In the genomic region with DNA sequence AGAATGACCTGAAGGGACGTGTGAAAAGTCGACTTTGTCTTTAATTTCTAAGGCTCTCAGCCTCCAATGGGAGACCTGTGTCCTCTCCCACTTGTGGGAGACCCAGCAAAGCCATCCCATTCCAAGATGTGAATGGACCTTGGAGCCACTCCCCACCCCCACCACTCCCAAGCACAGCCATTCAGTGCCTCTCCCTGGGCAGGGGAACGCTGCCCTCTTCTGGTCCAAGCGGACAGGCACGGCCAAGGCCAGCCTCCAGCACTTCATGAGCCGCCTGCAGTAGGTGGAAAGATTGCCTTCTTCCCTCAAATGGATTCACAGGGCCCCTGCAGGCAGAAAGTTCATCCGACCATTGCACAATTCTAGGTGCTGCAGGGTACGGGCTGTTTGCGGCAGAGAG, we compare ENCODE assay signal across 8 mouse cellular contexts.
DNase-seq lines count a peak whose midpoint lies in the region; ATAC-seq and TF ChIP-seq lines count a peak whose summit lies in the region.
"Had no signal": no experiment of that assay in that cellular context is flagged by ENCODE, and none has a peak within 500 bp of the region (broad histone marks: within the 10 kb centered on the region; RNA-seq: fewer than 3 reads in every experiment).

No protein-coding gene starts in this region.

- TF ChIP-seq CTCF in layer of hippocampus, adult 2 months (conservative IDR thresholded peaks at IDR 0.05): peak; percentile 76
- TF ChIP-seq CTCF in midbrain, postnatal 0 days (IDR thresholded peaks at IDR 0.05): peak; percentile 78

- no peaks in the 10 kb centered on the region for H3K36me3 ChIP-seq in midbrain, postnatal 0 days (ENCODE audit: insufficient read depth, low read length)

- 0 out of 2 replicates have a peak, but pooled peaks cover 3% of the 10 kb centered on the region for H3K4me1 ChIP-seq in midbrain, postnatal 0 days (ENCODE audit: insufficient read depth, low read length)

- DNase-seq in 3T3-L1 (ENCODE audit: low read depth, low spot score) (peak; percentile 74), A20 (ENCODE audit: low read depth, low spot score) (peak; percentile 15)
- DNase-seq in embryo, embryonic 11 days: peak; percentile 89
- peak; percentile 73 for DNase-seq in heart, postnatal 4 days
- peak; percentile 37 to 45 for DNase-seq in layer of hippocampus, adult 2 months (ENCODE audit: low spot score in 2 of 2)
- peak; percentile 68 for DNase-seq in midbrain, postnatal 0 days (ENCODE audit: low spot score)

- H3K27ac ChIP-seq in layer of hippocampus, adult 2 months: no peak overlapping the region
- no peak overlapping the region for H3K27ac ChIP-seq in midbrain, postnatal 0 days (ENCODE audit: low read depth, low read length)

- no peak for ATAC-seq in midbrain, postnatal 0 days (ENCODE audit: low FRiP score)
- ATAC-seq in activated CD4-positive, CD25-positive, alpha-beta regulatory T cell, adult 4 months: no peak

- WGBS in midbrain, postnatal 0 days: 18% methylated on average over 9 of the region's 9 CpGs

- no peaks in the 10 kb centered on the region for H3K9me3 ChIP-seq in midbrain, postnatal 0 days (ENCODE audit: low read length)

- no peak overlapping the region for H3K4me2 ChIP-seq in midbrain, postnatal 0 days (ENCODE audit: low read depth, low read length, poor library complexity, severe bottlenecking)

- H3K9ac ChIP-seq in midbrain, postnatal 0 days (replicated peaks; ENCODE audit: low read length, poor library complexity, severe bottlenecking): no peak overlapping the region

- H3K27me3 ChIP-seq in midbrain, postnatal 0 days (ENCODE audit: insufficient read depth, low read length): peaks cover 43% of the 10 kb centered on the region

- no peak overlapping the region for H3K4me3 ChIP-seq in layer of hippocampus, adult 2 months
- no peak overlapping the region for H3K4me3 ChIP-seq in midbrain, postnatal 0 days (ENCODE audit: low read depth, low read length)
- H3K4me3 ChIP-seq: myocyte had no signal

Comparison
In these comparisons a context has a peak if more than half of its experiments do, and no peak if none do; other contexts are left out.
1. DNase-seq: peak in every context shown above with its lines; median percentile 89 in embryo, embryonic 11 days; 74 in 3T3-L1; 73 in heart, postnatal 4 days; 68 in midbrain, postnatal 0 days; 41 in layer of hippocampus, adult 2 months; 15 in A20.